Mouse (Mus musculus) liver, adult 2 months (tissue): ENCODE data around the gene Keap1.

Source experiments
- CTCF ChIP-seq: fragments of 200-500 bp; IDR thresholded peaks from 2 replicates; pipeline ENCODE4 v1.5.1; 2011; ENCODE audit warnings: low read depth, low read length, control low read depth
- POLR2A ChIP-seq: fragments of 200-500 bp; IDR thresholded peaks from 2 replicates; pipeline ENCODE4 v1.6.1; 2011; ENCODE audit warnings: low read length, control low read depth; ENCODE audit not compliant: insufficient read depth; ENCODE audit errors: extremely low read depth

DNA sequence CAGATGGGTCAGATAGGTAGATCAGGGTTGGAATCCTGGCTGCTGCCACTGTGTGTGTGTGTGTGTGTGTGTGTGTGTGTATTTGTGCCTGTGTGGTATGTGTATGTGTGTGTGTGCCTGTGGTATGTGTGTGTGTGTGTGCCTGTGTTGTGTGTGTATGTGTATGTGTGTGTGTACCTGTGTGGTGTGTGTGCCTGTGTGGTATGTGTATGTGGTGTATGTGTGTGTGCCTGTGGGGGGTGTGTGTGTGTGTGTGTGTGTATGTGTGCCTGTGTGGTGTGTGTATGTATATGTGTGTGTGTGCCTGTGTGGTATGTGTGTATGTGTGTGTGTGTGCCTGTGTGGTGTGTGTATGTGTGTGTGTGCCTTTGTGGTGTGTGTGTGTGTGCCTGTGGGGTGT is 15.5 kb upstream of the Keap1 start:
- no peak for TF ChIP-seq POLR2A
- TF ChIP-seq CTCF = no peak
